ENCODE assay signal across 23 mouse cellular contexts in genomic region chr2:173594313-173595063, GRCm38 (mm10). TPM values are rescaled to one million over a fixed set of nuclear protein-coding genes. Genes with fewer than 3 reads are reported as not detected.
DNase-seq lines count a peak whose midpoint lies in the region; ATAC-seq and TF ChIP-seq lines count a peak whose summit lies in the region.
"Had no signal": no experiment of that assay in that cellular context is flagged by ENCODE, and none has a peak within 500 bp of the region (broad histone marks: within the 10 kb centered on the region; RNA-seq: fewer than 3 reads in every experiment).

No protein-coding gene starts in this region.

- no peak for TF ChIP-seq CTCF in lung, postnatal 0 days (IDR thresholded peaks at IDR 0.05)

- no peaks in the 10 kb centered on the region; the same call in 1 of the 2 replicates for H3K36me3 ChIP-seq in lung, postnatal 0 days (ENCODE audit: insufficient read depth, low read length)

- no peak for TF ChIP-seq EP300 in lung, postnatal 0 days (IDR thresholded peaks at IDR 0.05)

- ATAC-seq in lung, postnatal 0 days, result 0 out of 2 replicates have a peak, but pooled peaks have one; percentile 25
- ATAC-seq: forebrain, embryonic 14.5 days had no signal

- H3K27ac ChIP-seq in lung, postnatal 0 days (ENCODE audit: low read length), result no peak overlapping the region
- H3K27ac ChIP-seq: neural tube, embryonic 12.5 days had no signal

- no peaks in the 10 kb centered on the region for H3K9me3 ChIP-seq in lung, postnatal 0 days (ENCODE audit: low read length)
- H3K9me3 ChIP-seq: hindbrain, embryonic 10.5 days; neural tube, embryonic 12.5 days had no signal

- H3K4me3 ChIP-seq in lung, postnatal 0 days (ENCODE audit: low read depth, low read length), result no peak overlapping the region
- H3K4me3 ChIP-seq: hindbrain, embryonic 10.5 days; neural tube, embryonic 12.5 days had no signal

- H3K27me3 ChIP-seq in lung, postnatal 0 days (replicated peaks; ENCODE audit: insufficient read depth, low read length), result no peaks in the 10 kb centered on the region
- H3K27me3 ChIP-seq: neural tube, embryonic 12.5 days had no signal

- H3K9ac ChIP-seq in lung, postnatal 0 days (replicated peaks; ENCODE audit: low read depth), result no peak overlapping the region
- H3K9ac ChIP-seq: neural tube, embryonic 12.5 days had no signal

- H3K4me2 ChIP-seq in lung, postnatal 0 days (replicated peaks; ENCODE audit: low read depth, low read length), result no peak overlapping the region
- H3K4me2 ChIP-seq: liver, embryonic 11.5 days; neural tube, embryonic 12.5 days had no signal

- H3K4me1 ChIP-seq in lung, postnatal 0 days (ENCODE audit: insufficient read depth, low read depth, low read length), result no peaks in the 10 kb centered on the region

- peak; percentile 32 for DNase-seq in adrenal gland, postnatal 10 days
- no peak for DNase-seq in adrenal gland, postnatal 4 days (ENCODE audit: low spot score in 2 of 2)
- no peak for DNase-seq in lung, postnatal 0 days (ENCODE audit: low spot score)
- no peak for DNase-seq in lung, adult 18-20 months
- DNase-seq in thymus, postnatal 0 days (ENCODE audit: low spot score), result peak; percentile 41
- no peak for DNase-seq in thymus, postnatal 25 days
- DNase-seq in thymus, postnatal 36 days, result peak; percentile 24 to 43
- DNase-seq in frontal cortex, postnatal 25 days (ENCODE audit: low spot score in 2 of 2), result no peak
- DNase-seq: cerebellum, adult 2 months; kidney, adult 18-20 months; layer of hippocampus, adult 9-11 months; lung, postnatal 10 days; retina, postnatal 1 day had no signal

- 66% methylated on average over 11 of the region's 11 CpGs for WGBS in lung, postnatal 0 days

RNA-seq across cellular contexts. Expression of gene Ankrd60, which starts 16.3 kb away (rescaled TPM):
- total RNA-seq in adrenal gland, postnatal 10 days (2021), result not detected
- not detected for total RNA-seq in adrenal gland, postnatal 4 days (2021)
- polyA plus RNA-seq in lung, postnatal 0 days (2015; fragmentation: Nextera tagmentation; extraction: Ambion mirVana), result not detected in 2 replicates
- 0.30 TPM in 1 of 2 replicates, not detected in the other for polyA plus RNA-seq in thymus, postnatal 0 days (2015; fragmentation: Nextera tagmentation; extraction: Ambion mirVana)
- total RNA-seq: common myeloid progenitor, adult 5-6 weeks; granulocyte monocyte progenitor cell, adult 5-6 weeks; left cerebral cortex, postnatal 10 days had no signal
- polyA plus RNA-seq: cerebellum, adult 2 months; embryonic facial prominence, embryonic 14.5 days; forebrain, embryonic 14.5 days; heart, embryonic 14.5 days; hindbrain, embryonic 10.5 days; liver, embryonic 11.5 days; neural tube, embryonic 12.5 days; stomach, embryonic 14.5 days had no signal

Comparison
In these comparisons a context has a peak if more than half of its experiments do, and no peak if none do; other contexts are left out.
1. DNase-seq: peak in adrenal gland, postnatal 10 days (single experiment), thymus, postnatal 0 days (single experiment) and thymus, postnatal 36 days (2 of 2); none in adrenal gland, postnatal 4 days (0 of 2), lung, postnatal 0 days (single experiment), lung, adult 18-20 months (0 of 2), thymus, postnatal 25 days (single experiment) and frontal cortex, postnatal 25 days (0 of 2).